Mouse (Mus musculus) midbrain, embryonic 10.5 days (tissue): ENCODE measurements around the gene Dedd2. TPM values are rescaled to one million over a fixed set of nuclear protein-coding genes. Genes with fewer than 3 reads are reported as not detected.

Experiments used
- DNase-seq: peaks from one replicate; pipeline ENCODE4 v3.0.0-alpha.2; 2017; ENCODE audit warnings: low spot score
- H3K27ac ChIP-seq: fragments of 300-500 bp; sonication (generic); replicated peaks from 2 replicates; pipeline ENCODE4 v1.5.1; 2016; ENCODE audit warnings: mild to moderate bottlenecking
- H3K27me3 ChIP-seq: fragments of 300-500 bp; sonication (generic); 2 replicates; pipeline ENCODE4 v1.6.1; 2016; ENCODE audit warnings: low read depth, mild to moderate bottlenecking; ENCODE audit not compliant: poor library complexity, severe bottlenecking
- H3K36me3 ChIP-seq: fragments of 300-500 bp; sonication (generic); 2 replicates; pipeline ENCODE4 v1.6.1; 2016; ENCODE audit warnings: mild to moderate bottlenecking, moderate library complexity
- H3K4me1 ChIP-seq: fragments of 300-500 bp; sonication (generic); 2 replicates; pipeline ENCODE4 v1.6.1; 2016
- H3K4me3 ChIP-seq: fragments of 300-500 bp; sonication (generic); 2 replicates; pipeline ENCODE4 v1.5.1; 2016; ENCODE audit warnings: mild to moderate bottlenecking, moderate library complexity
- H3K9me3 ChIP-seq: fragments of 300-500 bp; sonication (generic); replicated peaks from 2 replicates; pipeline ENCODE4 v1.6.1; 2016; ENCODE audit warnings: mild to moderate bottlenecking
- WGBS: fragments of 180-500 bp; shearing (Covaris S2); methylation state at CpG from one replicate; pipeline ENCODE4 v1.1.7; 2016; 5-methylcytosine and 5-hydroxymethylcytosine counted together
- polyA plus RNA-seq: library from polyadenylated mRNA; unstranded; fragments of >200 nt; fragmentation: Nextera tagmentation; extraction: Ambion mirVana; gene quantifications from 2 replicates; pipeline ENCODE4 v1.2.1, GENCODE M21; 2016

Gene Dedd2
- polyA plus RNA-seq, 1 experiment from 2014 or later = 8.4 TPM

- DNase-seq = peak; percentile 57
- H3K27me3 ChIP-seq = peaks cover 93% of the 10 kb centered on the region
- WGBS = under 1% methylated on average over 50 of the region's 56 CpGs
Measured at GRCm38 (mm10) chr7:25178787-25179605, 41.4 kb downstream of the Dedd2 start.

GRCm38 (mm10) chr7:25178317-25178716, 42.1 kb downstream of the Dedd2 start:
- no peaks in the 10 kb centered on the region for H3K36me3 ChIP-seq
- H3K27me3 ChIP-seq = peaks cover 86% of the 10 kb centered on the region
- WGBS = under 1% methylated on average over 17 of the region's 17 CpGs
- peak; percentile 34 for DNase-seq
- H3K27ac ChIP-seq = peak overlapping the region; percentile 93
- no peaks in the 10 kb centered on the region for H3K9me3 ChIP-seq
- H3K4me1 ChIP-seq = peaks cover 82% of the 10 kb centered on the region
- peak overlapping the region; percentile 73 for H3K4me3 ChIP-seq

More at GRCm38 (mm10) chr7:25178787-25179605, 41.4 kb downstream of the Dedd2 start:
- peaks cover 75% of the 10 kb centered on the region for H3K4me1 ChIP-seq
- no peaks in the 10 kb centered on the region for H3K9me3 ChIP-seq
- H3K36me3 ChIP-seq = no peaks in the 10 kb centered on the region
- H3K4me3 ChIP-seq = peak overlapping the region; percentile 73
- H3K27ac ChIP-seq = peak overlapping the region; percentile 93

DNA sequence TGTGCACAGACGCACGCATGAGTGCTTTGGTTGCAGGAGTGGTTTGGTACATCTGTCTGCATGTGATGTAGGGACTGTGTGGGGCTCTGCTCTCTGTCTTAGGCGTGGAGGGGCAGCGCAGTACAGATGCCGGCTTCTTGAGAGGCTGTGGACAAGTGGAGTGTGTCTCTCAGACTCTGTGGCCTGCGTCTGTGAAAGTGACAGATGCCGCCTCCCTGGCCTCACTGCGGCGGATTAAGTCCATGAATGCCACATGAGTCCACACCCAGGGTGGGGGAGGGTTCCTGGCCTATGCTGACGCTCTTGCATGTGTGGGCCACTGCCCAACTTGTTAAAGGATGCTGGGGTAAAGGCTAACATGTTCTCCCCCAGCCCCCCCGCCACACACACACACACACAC, 46.1 kb downstream of the Dedd2 start:
- 53% methylated on average over 11 of the region's 11 CpGs for WGBS
- Histone ChIP-seq H3K27me3 (peaks cover 70% of the 10 kb centered on the region), H3K4me1 (peaks cover 82% of the 10 kb centered on the region)

DNA sequence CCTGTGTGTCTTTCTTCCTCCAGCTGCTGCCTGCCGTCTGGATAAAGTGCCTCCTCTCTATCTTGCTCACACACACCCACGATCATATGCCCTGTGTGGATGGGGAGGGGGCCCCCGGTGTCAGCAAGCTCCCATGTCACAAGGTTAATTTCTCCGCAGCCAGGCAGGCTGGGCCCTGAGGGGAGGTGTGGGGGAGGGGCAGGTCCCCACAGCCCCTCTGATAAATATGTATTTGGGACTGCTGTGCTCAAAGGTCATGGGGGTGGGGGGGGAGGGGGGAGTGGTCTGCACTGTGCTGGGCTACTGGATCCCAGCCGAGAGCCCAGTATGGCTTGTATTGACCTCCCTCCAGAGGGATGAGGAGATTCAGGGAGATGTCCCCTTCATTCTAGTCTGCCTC, 47.7 kb downstream of the Dedd2 start:
- 54% methylated on average over 5 of the region's 5 CpGs for WGBS
- no peaks in the 10 kb centered on the region for H3K36me3 ChIP-seq
- peaks cover 67% of the 10 kb centered on the region for H3K27me3 ChIP-seq
- DNase-seq = no peak
- H3K27ac ChIP-seq = peak overlapping the region; percentile 71
- no peaks in the 10 kb centered on the region for H3K9me3 ChIP-seq
- H3K4me1 ChIP-seq = peaks cover 68% of the 10 kb centered on the region
- H3K4me3 ChIP-seq = peak overlapping the region; percentile 1; the same call in 1 of the 2 replicates

More for the DNA sequence above, 46.1 kb downstream of the Dedd2 start:
- Histone ChIP-seq H3K27ac (peak overlapping the region; percentile 71), H3K36me3 (no peaks in the 10 kb centered on the region), H3K9me3 (no peaks in the 10 kb centered on the region), H3K4me3 (0 out of 2 replicates have a peak overlapping the region, but pooled peaks have one; percentile 8)
- DNase-seq = peak; percentile 52

GRCm38 (mm10) chr7:25170583-25170982, 49.8 kb downstream of the Dedd2 start:
- WGBS = 59% methylated on average over 3 of the region's 3 CpGs
- Histone ChIP-seq H3K36me3 (no peaks in the 10 kb centered on the region), H3K27me3 (peaks cover 62% of the 10 kb centered on the region), H3K4me1 (peaks cover 49% of the 10 kb centered on the region), H3K9me3 (no peaks in the 10 kb centered on the region), H3K27ac (no peak overlapping the region), H3K4me3 (no peak overlapping the region)
- no peak for DNase-seq

DNA sequence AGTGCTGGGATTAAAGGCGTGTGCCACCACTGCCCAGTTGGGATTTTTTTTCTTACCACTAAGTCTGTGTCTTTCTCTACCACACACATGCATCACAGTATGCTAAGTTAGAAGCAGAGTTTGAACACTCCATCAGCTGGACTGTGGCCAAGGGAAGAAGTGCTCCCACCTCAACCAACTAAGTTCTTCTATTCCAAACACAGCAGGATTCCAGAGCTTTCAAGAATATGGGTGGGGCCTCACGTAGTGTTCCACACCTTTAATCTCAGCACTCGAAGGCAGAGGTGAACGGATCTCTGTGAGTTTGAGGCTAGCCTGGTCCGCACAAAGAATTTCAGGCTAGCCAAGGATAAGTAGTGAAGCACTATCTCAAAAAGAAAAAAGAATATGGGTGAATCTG, 54.3 kb downstream of the Dedd2 start:
- Histone ChIP-seq H3K4me1 (peaks cover 27% of the 10 kb centered on the region), H3K27ac (no peak overlapping the region), H3K9me3 (no peaks in the 10 kb centered on the region), H3K4me3 (no peak overlapping the region), H3K36me3 (no peaks in the 10 kb centered on the region), H3K27me3 (peaks cover 75% of the 10 kb centered on the region)
- 80% methylated on average over 5 of the region's 5 CpGs for WGBS
- no peak for DNase-seq

GRCm38 (mm10) chr7:25156158-25156648, 64.2 kb downstream of the Dedd2 start:
- Histone ChIP-seq H3K36me3 (no peaks in the 10 kb centered on the region), H3K4me3 (peak overlapping the region; percentile 50), H3K4me1 (peaks cover 58% of the 10 kb centered on the region), H3K27me3 (peaks cover 85% of the 10 kb centered on the region), H3K9me3 (no peaks in the 10 kb centered on the region), H3K27ac (peak overlapping the region; percentile 92)
- 33% methylated on average over 14 of the region's 14 CpGs for WGBS
- no peak for DNase-seq

DNA sequence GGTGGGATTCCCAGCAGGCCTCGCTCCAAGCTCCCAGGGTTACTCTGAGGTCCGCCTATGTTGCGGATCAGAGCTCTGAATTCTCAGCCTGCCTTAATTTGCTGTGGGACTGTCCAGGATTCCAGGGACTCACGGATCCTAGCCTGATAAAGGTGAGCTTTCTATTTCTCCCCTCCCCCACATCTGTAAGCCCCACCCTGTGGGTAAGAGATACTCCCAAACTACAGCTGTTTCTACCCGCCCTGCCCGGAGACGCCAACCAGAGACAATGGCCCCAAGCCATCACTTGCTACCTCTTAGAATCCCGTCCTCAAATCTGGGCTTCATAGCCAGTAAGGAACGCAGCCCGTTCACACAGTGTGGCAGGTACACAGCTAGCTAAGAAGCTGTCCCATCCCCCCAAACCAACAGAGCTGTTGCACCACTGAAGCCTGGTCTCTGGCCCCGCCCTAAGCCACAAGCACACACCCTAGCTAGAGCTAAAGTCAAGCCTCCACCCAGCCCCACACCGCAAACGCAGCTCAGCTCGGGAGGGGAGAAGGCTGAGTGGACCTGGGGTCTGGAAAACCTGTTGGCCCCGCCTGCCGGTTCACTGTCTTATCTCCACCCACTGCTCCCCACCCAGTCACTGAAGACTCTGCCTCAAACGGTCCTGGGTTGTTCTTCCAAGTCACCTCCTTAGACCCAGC, 64.8 kb downstream of the Dedd2 start:
- peak overlapping the region; percentile 50 for H3K4me3 ChIP-seq
- 11% methylated on average over 17 of the region's 17 CpGs for WGBS
- H3K27ac ChIP-seq = peak overlapping the region; percentile 92

GRCm38 (mm10) chr7:25154648-25155047, 65.8 kb downstream of the Dedd2 start:
- H3K36me3 ChIP-seq = no peaks in the 10 kb centered on the region
- peaks cover 74% of the 10 kb centered on the region for H3K4me1 ChIP-seq
- peak overlapping the region; percentile 50 for H3K4me3 ChIP-seq
- no peaks in the 10 kb centered on the region for H3K9me3 ChIP-seq
- WGBS = 88% methylated on average over 4 of the region's 4 CpGs
- H3K27ac ChIP-seq = peak overlapping the region; percentile 92
- H3K27me3 ChIP-seq = peaks cover 86% of the 10 kb centered on the region
- DNase-seq = no peak

More for the DNA sequence above, 64.8 kb downstream of the Dedd2 start:
- no peaks in the 10 kb centered on the region for H3K9me3 ChIP-seq
- H3K4me1 ChIP-seq = peaks cover 64% of the 10 kb centered on the region
- no peaks in the 10 kb centered on the region for H3K36me3 ChIP-seq
- peaks cover 84% of the 10 kb centered on the region for H3K27me3 ChIP-seq
- DNase-seq = no peak

GRCm38 (mm10) chr7:25153841-25154240, 66.6 kb downstream of the Dedd2 start:
- H3K27me3 ChIP-seq = peaks cover 87% of the 10 kb centered on the region
- peaks cover 82% of the 10 kb centered on the region for H3K4me1 ChIP-seq
- 60% methylated on average over 7 of the region's 7 CpGs for WGBS
- H3K36me3 ChIP-seq = no peaks in the 10 kb centered on the region
- peak overlapping the region; percentile 50 for H3K4me3 ChIP-seq
- H3K27ac ChIP-seq = peak overlapping the region; percentile 92
- no peak for DNase-seq
- no peaks in the 10 kb centered on the region for H3K9me3 ChIP-seq

- Histone ChIP-seq H3K27me3 (peaks cover 92% of the 10 kb centered on the region), H3K27ac (peak overlapping the region; percentile 92)
- DNase-seq = no peak
Measured at GRCm38 (mm10) chr7:25151916-25152556, 68.4 kb downstream of the Dedd2 start.

GRCm38 (mm10) chr7:25151009-25151408, 69.4 kb downstream of the Dedd2 start:
- Histone ChIP-seq H3K4me1 (peaks cover 85% of the 10 kb centered on the region), H3K36me3 (no peaks in the 10 kb centered on the region)
- WGBS = 0% methylated on average over 7 of the region's 7 CpGs

More at GRCm38 (mm10) chr7:25151916-25152556, 68.4 kb downstream of the Dedd2 start:
- WGBS = 36% methylated on average over 10 of the region's 10 CpGs
- Histone ChIP-seq H3K4me3 (peak overlapping the region; percentile 50), H3K4me1 (peaks cover 95% of the 10 kb centered on the region), H3K36me3 (no peaks in the 10 kb centered on the region), H3K9me3 (no peaks in the 10 kb centered on the region)

More at GRCm38 (mm10) chr7:25151009-25151408, 69.4 kb downstream of the Dedd2 start:
- Histone ChIP-seq H3K27me3 (peaks cover 86% of the 10 kb centered on the region), H3K9me3 (no peaks in the 10 kb centered on the region), H3K27ac (peak overlapping the region; percentile 92), H3K4me3 (peak overlapping the region; percentile 50)
- peak; percentile 90 for DNase-seq
